Mouse (Mus musculus): ENCODE data around the gene Mvp. TPM values are rescaled to one million over a fixed set of nuclear protein-coding genes. Genes with fewer than 3 reads are reported as not detected.

Gene Mvp
- polyA plus RNA-seq, 1 experiment from 2014 or later = 10.9 TPM

DNA sequence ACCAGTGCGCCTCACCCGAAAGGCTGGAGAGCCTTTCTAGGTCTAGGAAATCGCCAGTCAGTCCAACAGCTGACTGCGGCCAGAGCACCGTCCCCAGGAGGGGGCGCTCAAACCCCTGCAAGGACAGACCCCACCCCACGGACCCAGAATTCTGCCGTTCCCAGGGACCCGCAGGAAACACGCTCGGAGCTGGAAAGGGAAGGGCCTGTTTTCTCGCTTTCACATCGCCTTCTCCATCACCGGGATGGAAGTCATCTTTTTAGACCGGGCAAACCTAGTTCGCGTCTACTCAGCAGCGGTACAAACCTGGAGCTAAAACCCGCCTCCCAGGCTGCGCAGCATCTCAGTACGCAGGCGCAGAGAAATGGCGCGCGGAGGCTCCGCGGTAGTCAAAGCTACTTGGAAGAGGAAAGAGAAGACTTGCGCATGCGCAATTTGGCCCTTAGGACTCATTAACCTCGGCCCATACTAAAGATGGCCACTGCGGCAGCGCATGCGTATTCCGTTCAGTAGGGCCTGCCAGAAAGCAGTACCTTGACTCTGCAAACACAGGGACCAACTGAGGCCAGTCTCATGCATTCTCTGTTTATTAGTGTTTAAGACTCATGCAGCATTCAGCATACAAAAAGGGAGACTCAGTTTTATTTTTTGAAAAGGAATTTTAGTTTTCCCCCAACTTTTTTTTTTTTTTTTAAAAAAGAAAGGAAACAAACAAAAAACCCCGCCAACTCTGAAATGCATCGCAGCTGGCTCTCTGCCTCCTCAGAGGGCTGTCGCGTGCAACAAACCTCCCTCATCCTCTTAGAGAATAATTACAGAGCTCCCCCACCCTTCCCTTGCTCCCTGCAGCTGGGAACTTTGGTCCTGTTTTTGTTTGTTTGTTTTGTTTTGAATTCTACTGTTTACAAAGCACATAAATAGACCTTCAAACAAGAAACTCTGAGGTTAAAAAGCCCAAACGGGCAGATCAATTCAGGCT lies 2.8 kb upstream of the Mvp start, which contains the start of gene Pagr1a:
TSS of gene Pagr1a (minus strand) at position 382 of the 979 bp plus-strand sequence.
- H3K9ac ChIP-seq (replicated peaks) = peak within 1 kb of the TSS; percentile 72
- H3K4me1 ChIP-seq (ENCODE audit: insufficient read depth) = peaks cover 49% of the 10 kb centered on the region
- H3K4me3 ChIP-seq (ENCODE audit: low read depth, low read length) = peak within 1 kb of the TSS; percentile 73
- WGBS (ENCODE audit: insufficient replicate concordance) = 4% methylated on average over 39 of the region's 39 CpGs
- H3K36me3 ChIP-seq (replicated peaks; ENCODE audit: insufficient read depth, low read length) = peaks cover 9% of the 10 kb centered on the region
- H3K4me2 ChIP-seq (ENCODE audit: low read depth, low read length) = peak within 1 kb of the TSS; percentile 83
- H3K27ac ChIP-seq (ENCODE audit: low read depth) = peak within 1 kb of the TSS; percentile 87
- ATAC-seq = peak; percentile 90
- no peaks in the 10 kb centered on the region for H3K27me3 ChIP-seq (ENCODE audit: insufficient read depth, low read length)
- no peaks in the 10 kb centered on the region for H3K9me3 ChIP-seq (ENCODE audit: low read length)
- TF ChIP-seq EP300 (IDR thresholded peaks at IDR 0.05; ENCODE audit: low read depth) (peak; percentile 25; the same call in 1 of the 2 replicates), CTCF (IDR thresholded peaks at IDR 0.05; ENCODE audit: low read depth) (peak; percentile 95)
- DNase-seq = peak; percentile 97

DNA sequence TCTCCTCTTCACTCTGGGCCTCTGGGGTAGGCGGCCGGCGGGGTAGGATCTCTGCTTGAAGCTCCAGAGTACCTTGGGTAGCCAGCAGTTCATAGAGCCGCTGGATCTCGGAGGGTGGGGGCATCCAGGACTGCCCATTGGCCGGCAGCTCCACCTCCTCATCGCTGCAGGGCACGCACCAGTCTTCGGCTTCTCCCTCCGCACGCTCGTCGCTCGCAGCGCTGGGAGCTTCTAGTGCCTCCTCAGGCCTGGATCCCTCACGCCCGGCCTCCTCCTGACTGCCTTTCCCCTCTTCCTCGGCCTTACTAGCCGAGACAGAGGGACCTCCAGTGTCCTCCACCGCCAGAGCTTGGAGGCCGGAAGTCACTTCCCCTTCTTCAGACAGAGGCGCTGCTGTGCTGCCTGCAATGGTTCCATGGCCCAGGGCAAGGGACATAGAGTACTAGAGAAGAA lies 2.1 kb upstream of the Mvp start:
- Histone ChIP-seq H3K27ac (ENCODE audit: low read depth) (peak overlapping the region; percentile 87), H3K9ac (replicated peaks) (peak overlapping the region; percentile 72), H3K36me3 (replicated peaks; ENCODE audit: insufficient read depth, low read length) (peaks cover 8% of the 10 kb centered on the region; the same call in 1 of the 2 replicates), H3K4me3 (ENCODE audit: low read depth, low read length) (peak overlapping the region; percentile 73), H3K4me1 (ENCODE audit: insufficient read depth) (peaks cover 42% of the 10 kb centered on the region), H3K27me3 (ENCODE audit: insufficient read depth, low read length) (no peaks in the 10 kb centered on the region), H3K9me3 (ENCODE audit: low read length) (no peaks in the 10 kb centered on the region), H3K4me2 (ENCODE audit: low read depth, low read length) (peak overlapping the region; percentile 83)
- TF ChIP-seq EP300 (IDR thresholded peaks at IDR 0.05; ENCODE audit: low read depth) (no peak), CTCF (IDR thresholded peaks at IDR 0.05; ENCODE audit: low read depth) (no peak)
- DNase-seq (peak; percentile 69), ATAC-seq (peak; percentile 42)
- under 1% methylated on average over 22 of the region's 22 CpGs for WGBS (ENCODE audit: insufficient replicate concordance)

DNA sequence TGATC lies 1.9 kb upstream of the Mvp start, which contains the start of gene Pagr1b:
TSS of gene Pagr1b (minus strand) at position 4 of the 5 bp plus-strand sequence.
- ATAC-seq (no peak), DNase-seq (no peak)
- no peak for TF ChIP-seq CTCF (IDR thresholded peaks at IDR 0.05; ENCODE audit: low read depth)
- TF ChIP-seq EP300 (IDR thresholded peaks at IDR 0.05; ENCODE audit: low read depth) = no peak
- no peaks in the 10 kb centered on the region for H3K27me3 ChIP-seq (ENCODE audit: insufficient read depth, low read length)
- H3K4me2 ChIP-seq (ENCODE audit: low read depth, low read length) = peak within 1 kb of the TSS; percentile 83
- peak within 1 kb of the TSS; percentile 73 for H3K4me3 ChIP-seq (ENCODE audit: low read depth, low read length)
- no peaks in the 10 kb centered on the region for H3K9me3 ChIP-seq (ENCODE audit: low read length)
- peaks cover 8% of the 10 kb centered on the region; the same call in 1 of the 2 replicates for H3K36me3 ChIP-seq (replicated peaks; ENCODE audit: insufficient read depth, low read length)
- H3K9ac ChIP-seq (replicated peaks) = peak within 1 kb of the TSS; percentile 72
- peaks cover 40% of the 10 kb centered on the region for H3K4me1 ChIP-seq (ENCODE audit: insufficient read depth)
- peak within 1 kb of the TSS; percentile 87 for H3K27ac ChIP-seq (ENCODE audit: low read depth)

DNA sequence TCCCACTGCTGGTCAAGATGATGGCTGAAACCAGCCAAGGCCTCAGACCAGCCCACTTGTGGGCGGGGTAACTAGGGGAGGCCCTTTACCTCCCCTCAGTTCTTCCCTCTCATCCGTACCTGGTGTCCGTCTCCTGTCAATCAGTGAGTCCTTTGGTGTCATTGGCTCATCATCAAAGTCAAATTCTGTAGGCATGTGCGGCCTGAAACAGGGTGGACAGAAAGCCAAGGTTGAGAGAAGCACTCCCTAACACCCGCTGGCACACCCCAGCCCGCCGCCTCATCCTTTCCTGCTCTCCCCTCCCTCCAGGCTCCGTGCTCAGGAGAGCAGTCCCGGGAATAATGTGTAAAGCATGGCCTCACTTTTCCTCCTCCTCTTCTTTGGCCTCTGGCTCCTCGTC lies 1.7 kb upstream of the Mvp start:
- Histone ChIP-seq H3K4me2 (ENCODE audit: low read depth, low read length) (peak overlapping the region; percentile 83), H3K27me3 (ENCODE audit: insufficient read depth, low read length) (no peaks in the 10 kb centered on the region), H3K9ac (replicated peaks) (peak overlapping the region; percentile 72), H3K4me3 (ENCODE audit: low read depth, low read length) (peak overlapping the region; percentile 73), H3K9me3 (ENCODE audit: low read length) (no peaks in the 10 kb centered on the region), H3K36me3 (replicated peaks; ENCODE audit: insufficient read depth, low read length) (peaks cover 8% of the 10 kb centered on the region; the same call in 1 of the 2 replicates), H3K27ac (ENCODE audit: low read depth) (peak overlapping the region; percentile 87), H3K4me1 (ENCODE audit: insufficient read depth) (peaks cover 38% of the 10 kb centered on the region)
- WGBS (ENCODE audit: insufficient replicate concordance) = 6% methylated on average over 10 of the region's 10 CpGs
- ATAC-seq (peak; percentile 27), DNase-seq (peak; percentile 70)
- no peak for TF ChIP-seq CTCF (IDR thresholded peaks at IDR 0.05; ENCODE audit: low read depth)
- no peak for TF ChIP-seq EP300 (IDR thresholded peaks at IDR 0.05; ENCODE audit: low read depth)

DNA sequence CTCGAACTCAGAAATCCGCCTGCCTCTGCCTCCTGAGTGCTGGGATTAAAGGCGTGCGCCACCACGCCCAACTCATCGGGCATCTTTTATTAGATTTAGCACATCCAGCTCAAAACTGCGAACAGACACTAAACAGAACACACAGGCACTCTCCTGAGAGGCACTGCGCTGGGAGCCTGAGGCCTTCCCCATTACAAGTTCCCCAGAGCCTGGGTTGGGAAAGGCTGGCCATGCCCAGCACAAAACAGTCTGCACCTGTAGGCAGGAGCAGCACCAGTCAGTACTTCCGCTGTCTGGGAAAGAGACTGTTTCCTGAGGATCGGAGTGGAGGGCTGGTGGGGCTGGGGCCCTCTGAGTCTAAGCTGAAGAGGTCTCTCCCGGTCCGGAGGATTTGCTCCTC lies 572 bp upstream of the Mvp start:
- Histone ChIP-seq H3K4me1 (ENCODE audit: insufficient read depth) (peaks cover 35% of the 10 kb centered on the region), H3K27me3 (ENCODE audit: insufficient read depth, low read length) (no peaks in the 10 kb centered on the region), H3K27ac (ENCODE audit: low read depth) (0 out of 2 replicates have a peak overlapping the region, but pooled peaks have one; percentile 3), H3K9me3 (ENCODE audit: low read length) (no peaks in the 10 kb centered on the region), H3K9ac (replicated peaks) (no peak overlapping the region; the same call in 1 of the 2 replicates), H3K4me2 (ENCODE audit: low read depth, low read length) (peak overlapping the region; percentile 84; the same call in 1 of the 2 replicates), H3K4me3 (ENCODE audit: low read depth, low read length) (no peak overlapping the region), H3K36me3 (replicated peaks; ENCODE audit: insufficient read depth, low read length) (peaks cover 8% of the 10 kb centered on the region; the same call in 1 of the 2 replicates)
- no peak for DNase-seq
- ATAC-seq = no peak
- WGBS (ENCODE audit: insufficient replicate concordance) = 91% methylated on average over 12 of the region's 12 CpGs
- no peak for TF ChIP-seq EP300 (IDR thresholded peaks at IDR 0.05; ENCODE audit: low read depth)
- TF ChIP-seq CTCF (IDR thresholded peaks at IDR 0.05; ENCODE audit: low read depth) = no peak

DNA sequence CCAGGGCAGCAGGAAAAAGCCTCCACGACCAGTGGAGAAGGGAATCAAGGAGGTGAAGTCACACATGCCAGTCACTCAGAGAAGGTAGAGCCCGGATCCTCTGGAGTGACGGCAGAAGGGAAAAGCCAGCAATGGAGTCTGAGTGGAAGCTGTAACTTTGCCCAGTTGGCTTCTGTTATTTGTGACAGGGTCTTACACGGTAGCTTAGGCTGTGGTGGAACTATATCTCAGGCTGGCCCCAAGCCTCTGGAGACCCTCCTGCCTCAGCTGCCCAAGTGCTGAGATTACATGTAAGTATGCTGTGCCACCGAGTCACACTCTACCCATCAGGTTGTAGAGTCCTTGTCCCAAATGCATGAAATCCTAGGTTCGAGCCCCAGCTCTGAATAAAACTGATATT lies 1.0 kb downstream of the Mvp start:
- DNase-seq (no peak), ATAC-seq (no peak)
- H3K9ac ChIP-seq (replicated peaks) = peak overlapping the region; percentile 73
- 88% methylated on average over 6 of the region's 6 CpGs for WGBS (ENCODE audit: insufficient replicate concordance)
- H3K9me3 ChIP-seq (ENCODE audit: low read length) = no peaks in the 10 kb centered on the region
- peak overlapping the region; percentile 70 for H3K4me3 ChIP-seq (ENCODE audit: low read depth, low read length)
- H3K4me1 ChIP-seq (ENCODE audit: insufficient read depth) = peaks cover 48% of the 10 kb centered on the region
- peak overlapping the region; percentile 84 for H3K4me2 ChIP-seq (ENCODE audit: low read depth, low read length)
- no peaks in the 10 kb centered on the region for H3K27me3 ChIP-seq (ENCODE audit: insufficient read depth, low read length)
- no peak overlapping the region for H3K27ac ChIP-seq (ENCODE audit: low read depth)
- peaks cover 8% of the 10 kb centered on the region; the same call in 1 of the 2 replicates for H3K36me3 ChIP-seq (replicated peaks; ENCODE audit: insufficient read depth, low read length)
- no peak for TF ChIP-seq EP300 (IDR thresholded peaks at IDR 0.05; ENCODE audit: low read depth)
- no peak for TF ChIP-seq CTCF (IDR thresholded peaks at IDR 0.05; ENCODE audit: low read depth)
